8 mouse cellular contexts compared by ENCODE assay signal in genomic region chr1:105991931-105992837, GRCm38 (mm10). TPM values are rescaled to one million over a fixed set of nuclear protein-coding genes. Genes with fewer than 3 reads are reported as not detected.
DNase-seq lines count a peak whose midpoint lies in the region; ATAC-seq and TF ChIP-seq lines count a peak whose summit lies in the region.

No protein-coding gene starts in this region.

- no peak for DNase-seq in left cerebral cortex, adult 2 months (ENCODE audit: extremely low spot score in 1 of 2, low spot score in 2 of 2)
- DNase-seq in left cerebral cortex, adult 11 months (ENCODE audit: low spot score): no peak
- no peak for DNase-seq in midbrain, postnatal 0 days (ENCODE audit: low spot score)
- no peak for DNase-seq in testis, postnatal 10 days (ENCODE audit: low spot score)
- no peak for DNase-seq in layer of hippocampus, postnatal 10 days (ENCODE audit: low spot score in 2 of 2)

- no peak for TF ChIP-seq CTCF in left cerebral cortex, adult 2 months (IDR thresholded peaks at IDR 0.05)
- TF ChIP-seq CTCF in midbrain, postnatal 0 days (IDR thresholded peaks at IDR 0.05): no peak

- H3K4me3 ChIP-seq in left cerebral cortex, adult 2 months: peak overlapping the region; percentile 76
- peak overlapping the region; percentile 80 for H3K4me3 ChIP-seq in brown adipose tissue, adult 24 weeks (ENCODE audit: insufficient read depth, low read depth, low read length)
- peak overlapping the region; percentile 73 for H3K4me3 ChIP-seq in hindbrain, embryonic 15.5 days
- peak overlapping the region; percentile 91 for H3K4me3 ChIP-seq in midbrain, postnatal 0 days (ENCODE audit: low read depth, low read length)

- H3K4me2 ChIP-seq in hindbrain, embryonic 15.5 days: peak overlapping the region; percentile 99
- H3K4me2 ChIP-seq in midbrain, postnatal 0 days (ENCODE audit: low read depth, low read length, poor library complexity, severe bottlenecking): peak overlapping the region; percentile 98

- H3K9me3 ChIP-seq in hindbrain, embryonic 15.5 days: no peaks in the 10 kb centered on the region
- no peaks in the 10 kb centered on the region for H3K9me3 ChIP-seq in midbrain, postnatal 0 days (ENCODE audit: low read length)

- H3K4me1 ChIP-seq in brown adipose tissue, adult 24 weeks (ENCODE audit: control insufficient read depth, insufficient read depth, insufficient read length, low read length): peaks cover 7% of the 10 kb centered on the region
- peaks cover 37% of the 10 kb centered on the region for H3K4me1 ChIP-seq in hindbrain, embryonic 15.5 days (replicated peaks)
- H3K4me1 ChIP-seq in midbrain, postnatal 0 days (ENCODE audit: insufficient read depth, low read length): peaks cover 4% of the 10 kb centered on the region; the same call in 1 of the 2 replicates

- H3K36me3 ChIP-seq in hindbrain, embryonic 15.5 days: no peaks in the 10 kb centered on the region
- no peaks in the 10 kb centered on the region for H3K36me3 ChIP-seq in midbrain, postnatal 0 days (ENCODE audit: insufficient read depth, low read length)

- intact Hi-C loops in left cerebral cortex, adult 2 months (cut with DNase I): loop anchor here (1.0 to 5.0 kb wide), 7 partner anchors 45 to 329 kb away; partner anchors contain the start of genes Phlpp1, Pign, Relch and Tnfrsf11a

- peak overlapping the region; percentile 88 for H3K9ac ChIP-seq in hindbrain, embryonic 15.5 days
- peak overlapping the region; percentile 81 for H3K9ac ChIP-seq in midbrain, postnatal 0 days (replicated peaks; ENCODE audit: low read length, poor library complexity, severe bottlenecking)

- peak overlapping the region; percentile 93 for H3K27ac ChIP-seq in left cerebral cortex, adult 2 months
- H3K27ac ChIP-seq in brown adipose tissue, adult 24 weeks (replicated peaks; ENCODE audit: low read depth, low read length): peak overlapping the region; percentile 78
- peak overlapping the region; percentile 95; the same call in 1 of the 2 replicates for H3K27ac ChIP-seq in hindbrain, embryonic 15.5 days (replicated peaks)
- H3K27ac ChIP-seq in midbrain, postnatal 0 days (ENCODE audit: low read depth, low read length): no peak overlapping the region

- WGBS in hindbrain, embryonic 15.5 days: 32% methylated on average over 17 of the region's 17 CpGs
- 30% methylated on average over 17 of the region's 17 CpGs for WGBS in midbrain, postnatal 0 days

- no peak for ATAC-seq in hindbrain, embryonic 15.5 days (ENCODE audit: low FRiP score, low read depth)
- no peak for ATAC-seq in midbrain, postnatal 0 days (ENCODE audit: low FRiP score)
- ATAC-seq in activated CD4-positive, CD25-positive, alpha-beta regulatory T cell, adult 4 months: no peak

- no peaks in the 10 kb centered on the region for H3K27me3 ChIP-seq in hindbrain, embryonic 15.5 days
- no peaks in the 10 kb centered on the region for H3K27me3 ChIP-seq in midbrain, postnatal 0 days (ENCODE audit: insufficient read depth, low read length)

RNA-seq across cellular contexts. Expression of gene Zcchc2, which starts 2.0 kb away (rescaled TPM):
- 10 to 100 TPM; 23.2 to 26.4 TPM for total RNA-seq in left cerebral cortex, adult 2 months (2021)
- polyA plus RNA-seq in brown adipose tissue, adult 24 weeks (2012; ENCODE audit: insufficient read depth, insufficient read length, missing spikeins): 10.2 and 12.1 TPM in 2 replicates
- polyA plus RNA-seq in hindbrain, embryonic 15.5 days (2015; fragmentation: Nextera tagmentation; extraction: Ambion mirVana): 2.7 TPM in 2 replicates
- 15.0 and 18.9 TPM in 2 replicates for total RNA-seq in midbrain, postnatal 0 days (2014; rRNA removed)
- 2.3 and 2.7 TPM in 2 replicates for polyA plus RNA-seq in midbrain, postnatal 0 days (2015; fragmentation: Nextera tagmentation; extraction: Ambion mirVana)
- 1 to 10 TPM; 7.0 to 8.5 TPM for polyA plus RNA-seq in activated CD4-positive, CD25-positive, alpha-beta regulatory T cell, adult 4 months (2017; shearing (Covaris generic))
- 10 to 100 TPM; 19.7 to 20.7 TPM for total RNA-seq in layer of hippocampus, postnatal 10 days (2021)
